Mouse (Mus musculus): ENCODE measurements around the gene Mlst8. TPM values are rescaled to one million over a fixed set of nuclear protein-coding genes. Genes with fewer than 3 reads are reported as not detected.

Gene Mlst8
- polyA plus RNA-seq (2014; fragmentation: Nextera tagmentation; extraction: Ambion mirVana) = 17.5 and 20.9 TPM in 2 replicates

DNA sequence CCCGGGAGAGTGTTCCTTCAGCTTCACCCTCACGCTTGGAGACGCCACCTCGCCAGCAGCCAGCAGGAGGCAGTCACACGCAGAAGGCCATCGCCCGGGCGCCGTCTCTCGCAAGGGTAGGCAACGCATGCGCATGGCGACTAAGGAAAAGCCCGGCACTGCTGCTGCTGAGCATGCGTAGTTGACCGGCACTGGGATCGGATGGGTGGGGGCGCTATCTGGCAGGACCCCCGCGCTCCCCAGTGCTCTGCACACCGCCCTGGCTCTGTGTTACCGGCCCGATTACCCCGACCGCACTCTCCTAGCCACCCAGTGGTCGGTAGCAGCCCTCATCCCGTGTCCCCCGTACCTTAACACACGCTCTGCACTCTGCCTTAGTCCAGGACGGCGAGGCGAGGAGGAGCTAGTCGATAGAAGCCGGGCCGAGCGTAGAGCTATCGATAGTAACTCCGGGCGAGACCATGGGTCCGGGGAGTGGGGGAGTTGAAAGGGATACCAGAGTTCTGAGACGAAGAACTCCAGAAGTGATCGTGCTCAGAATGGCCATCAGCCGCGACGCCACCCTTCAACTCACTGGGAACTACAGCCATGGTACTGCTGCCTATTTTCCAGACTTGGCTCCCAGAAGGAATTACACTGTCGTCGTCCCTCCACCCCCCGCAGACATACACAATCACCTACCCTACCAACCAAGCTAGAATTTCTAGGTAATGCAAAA, at the start of gene Mlst8:
Mlst8 (minus strand) TSS at position 416 of the 718 bp plus-strand sequence.
- Histone ChIP-seq H3K27ac (ENCODE audit: low read depth, low read length) (peak within 1 kb of the TSS; percentile 93), H3K36me3 (ENCODE audit: control insufficient read depth, insufficient read depth, low read length) (peaks cover 20% of the 10 kb centered on the region), H3K4me2 (peak within 1 kb of the TSS; percentile 72), H3K9ac (ENCODE audit: low read depth, low read length) (peak within 1 kb of the TSS; percentile 87), H3K27me3 (ENCODE audit: control insufficient read depth, insufficient read depth, low read length) (no peaks in the 10 kb centered on the region), H3K9me3 (replicated peaks; ENCODE audit: control insufficient read depth, low read length) (no peaks in the 10 kb centered on the region), H3K4me1 (ENCODE audit: control insufficient read depth, insufficient read depth, low read length) (peaks cover 9% of the 10 kb centered on the region; the same call in 1 of the 2 replicates), H3K4me3 (ENCODE audit: low read depth, low read length) (peak within 1 kb of the TSS; percentile 74)
- ATAC-seq (replicated peaks; ENCODE audit: insufficient number of reproducible peaks, low FRiP score, low TSS enrichment) = peak; percentile 90
- under 1% methylated on average over 47 of the region's 48 CpGs for whole genome bisulfite sequencing (ENCODE audit: insufficient replicate concordance)

DNA sequence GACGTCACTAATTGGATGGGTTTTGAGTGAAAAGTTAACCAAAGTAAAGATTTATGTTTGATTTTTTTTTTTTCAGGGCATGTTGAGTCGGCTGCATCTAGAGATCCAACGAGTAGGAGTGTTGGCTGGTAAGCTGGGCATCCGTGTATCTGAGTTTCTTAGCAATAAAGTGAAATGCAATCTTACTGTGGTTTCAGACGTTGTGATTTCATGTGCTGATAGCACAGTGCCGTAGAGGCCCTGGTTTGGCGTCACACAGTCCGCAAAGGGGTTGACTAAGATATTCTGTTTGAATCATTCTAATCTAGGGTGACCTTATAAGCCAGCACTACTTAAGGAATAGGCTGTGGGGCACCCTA, 49.7 kb upstream of the Mlst8 start:
- Histone ChIP-seq H3K27ac (ENCODE audit: low read depth, low read length) (peak overlapping the region; percentile 54), H3K9me3 (replicated peaks; ENCODE audit: control insufficient read depth, low read length) (no peaks in the 10 kb centered on the region), H3K9ac (ENCODE audit: low read depth, low read length) (peak overlapping the region; percentile 80), H3K4me3 (ENCODE audit: low read depth, low read length) (peak overlapping the region; percentile 95), H3K4me1 (ENCODE audit: control insufficient read depth, insufficient read depth, low read length) (peaks cover 33% of the 10 kb centered on the region), H3K4me2 (peak overlapping the region; percentile 85), H3K27me3 (ENCODE audit: control insufficient read depth, insufficient read depth, low read length) (no peaks in the 10 kb centered on the region), H3K36me3 (ENCODE audit: control insufficient read depth, insufficient read depth, low read length) (peaks cover 5% of the 10 kb centered on the region)
- 0% methylated on average over 8 of the region's 8 CpGs for WGBS (ENCODE audit: insufficient replicate concordance)
- no peak for ATAC-seq (replicated peaks; ENCODE audit: insufficient number of reproducible peaks, low FRiP score, low TSS enrichment)

DNA sequence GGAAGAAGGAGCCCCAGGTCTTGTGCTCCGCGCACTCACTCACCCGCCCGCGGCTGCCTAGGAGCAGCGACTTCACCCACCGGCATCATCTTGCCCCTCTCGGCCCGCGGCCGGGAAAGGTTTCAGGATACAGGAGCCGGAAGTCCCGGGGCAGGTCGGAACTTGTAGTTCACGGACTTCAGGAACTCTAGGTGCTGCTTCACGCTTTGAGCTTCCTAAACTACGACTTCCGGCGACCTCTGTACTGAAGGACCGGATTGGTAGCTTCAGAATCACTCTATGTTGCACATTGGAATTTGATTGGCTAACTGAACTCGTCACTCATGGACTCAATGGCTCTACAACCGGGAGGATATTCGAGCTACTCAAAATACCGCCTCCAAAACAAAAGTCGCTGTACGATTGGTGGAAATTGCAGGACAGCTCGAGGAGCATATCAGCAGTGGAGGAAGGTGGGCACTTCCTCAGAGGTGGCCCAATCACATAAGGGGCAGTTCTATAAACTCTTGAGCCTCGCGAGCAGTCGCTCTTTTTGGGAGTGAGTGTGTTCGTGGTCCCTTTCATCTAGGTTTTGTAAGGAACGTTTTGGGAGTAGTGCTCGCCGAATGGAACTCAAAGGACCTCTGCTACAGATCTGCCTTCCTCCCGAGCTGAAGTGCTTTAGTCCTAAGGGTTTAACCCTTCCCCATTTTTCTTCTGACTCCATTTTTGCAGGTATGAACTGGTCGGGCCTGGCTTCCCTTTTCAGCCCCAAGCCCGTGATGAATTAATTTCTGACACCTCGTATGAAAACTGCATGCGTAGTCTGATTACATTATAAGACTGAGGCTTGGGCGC, 49.1 kb upstream of the Mlst8 start, which contains the start of gene Traf7:
Traf7 (minus strand) TSS at position 216 of the 837 bp plus-strand sequence.
- peaks cover 5% of the 10 kb centered on the region for H3K36me3 ChIP-seq (ENCODE audit: control insufficient read depth, insufficient read depth, low read length)
- H3K9me3 ChIP-seq (replicated peaks; ENCODE audit: control insufficient read depth, low read length) = no peaks in the 10 kb centered on the region
- H3K4me3 ChIP-seq (ENCODE audit: low read depth, low read length) = peak within 1 kb of the TSS; percentile 95
- under 1% methylated on average over 40 of the region's 40 CpGs for WGBS (ENCODE audit: insufficient replicate concordance)
- peak; percentile 94 for ATAC-seq (replicated peaks; ENCODE audit: insufficient number of reproducible peaks, low FRiP score, low TSS enrichment)
- H3K27me3 ChIP-seq (ENCODE audit: control insufficient read depth, insufficient read depth, low read length) = no peaks in the 10 kb centered on the region
- H3K9ac ChIP-seq (ENCODE audit: low read depth, low read length) = peak within 1 kb of the TSS; percentile 92
- peak within 1 kb of the TSS; percentile 54 for H3K27ac ChIP-seq (ENCODE audit: low read depth, low read length)
- peak within 1 kb of the TSS; percentile 85 for H3K4me2 ChIP-seq
- peaks cover 27% of the 10 kb centered on the region for H3K4me1 ChIP-seq (ENCODE audit: control insufficient read depth, insufficient read depth, low read length)

GRCm38 (mm10) chr17:24527315-24527714, 48.4 kb upstream of the Mlst8 start:
- H3K4me2 ChIP-seq = peak overlapping the region; percentile 85
- no peaks in the 10 kb centered on the region for H3K27me3 ChIP-seq (ENCODE audit: control insufficient read depth, insufficient read depth, low read length)
- peak overlapping the region; percentile 51 for H3K27ac ChIP-seq (ENCODE audit: low read depth, low read length)
- no peak for ATAC-seq (replicated peaks; ENCODE audit: insufficient number of reproducible peaks, low FRiP score, low TSS enrichment)
- WGBS (ENCODE audit: insufficient replicate concordance) = under 1% methylated on average over 19 of the region's 19 CpGs
- H3K4me1 ChIP-seq (ENCODE audit: control insufficient read depth, insufficient read depth, low read length) = peaks cover 25% of the 10 kb centered on the region
- H3K36me3 ChIP-seq (ENCODE audit: control insufficient read depth, insufficient read depth, low read length) = peaks cover 5% of the 10 kb centered on the region
- peak overlapping the region; percentile 95 for H3K4me3 ChIP-seq (ENCODE audit: low read depth, low read length)
- H3K9ac ChIP-seq (ENCODE audit: low read depth, low read length) = peak overlapping the region; percentile 92
- no peaks in the 10 kb centered on the region for H3K9me3 ChIP-seq (replicated peaks; ENCODE audit: control insufficient read depth, low read length)

GRCm38 (mm10) chr17:24524734-24525133, 45.9 kb upstream of the Mlst8 start:
- Histone ChIP-seq H3K27me3 (ENCODE audit: control insufficient read depth, insufficient read depth, low read length) (no peaks in the 10 kb centered on the region), H3K9ac (ENCODE audit: low read depth, low read length) (no peak overlapping the region; the same call in 1 of the 2 replicates), H3K4me1 (ENCODE audit: control insufficient read depth, insufficient read depth, low read length) (peaks cover 16% of the 10 kb centered on the region), H3K9me3 (replicated peaks; ENCODE audit: control insufficient read depth, low read length) (no peaks in the 10 kb centered on the region), H3K27ac (ENCODE audit: low read depth, low read length) (no peak overlapping the region), H3K4me2 (no peak overlapping the region), H3K4me3 (ENCODE audit: low read depth, low read length) (no peak overlapping the region), H3K36me3 (ENCODE audit: control insufficient read depth, insufficient read depth, low read length) (peaks cover 7% of the 10 kb centered on the region)
- no peak for ATAC-seq (replicated peaks; ENCODE audit: insufficient number of reproducible peaks, low FRiP score, low TSS enrichment)
- WGBS (ENCODE audit: insufficient replicate concordance) = 75% methylated on average over 2 of the region's 2 CpGs

GRCm38 (mm10) chr17:24520450-24520849, 41.6 kb upstream of the Mlst8 start:
- WGBS (ENCODE audit: insufficient replicate concordance) = 83% methylated on average over 4 of the region's 4 CpGs
- 0 out of 2 replicates have a peak overlapping the region, but pooled peaks have one; percentile 22 for H3K9ac ChIP-seq (ENCODE audit: low read depth, low read length)
- no peaks in the 10 kb centered on the region for H3K9me3 ChIP-seq (replicated peaks; ENCODE audit: control insufficient read depth, low read length)
- ATAC-seq (replicated peaks; ENCODE audit: insufficient number of reproducible peaks, low FRiP score, low TSS enrichment) = no peak
- peaks cover 28% of the 10 kb centered on the region for H3K36me3 ChIP-seq (ENCODE audit: control insufficient read depth, insufficient read depth, low read length)
- no peaks in the 10 kb centered on the region; the same call in 1 of the 2 replicates for H3K4me1 ChIP-seq (ENCODE audit: control insufficient read depth, insufficient read depth, low read length)
- no peak overlapping the region for H3K4me2 ChIP-seq
- no peak overlapping the region for H3K4me3 ChIP-seq (ENCODE audit: low read depth, low read length)
- no peaks in the 10 kb centered on the region for H3K27me3 ChIP-seq (ENCODE audit: control insufficient read depth, insufficient read depth, low read length)
- no peak overlapping the region for H3K27ac ChIP-seq (ENCODE audit: low read depth, low read length)

- peak overlapping the region; percentile 4; the same call in 1 of the 2 replicates for H3K27ac ChIP-seq (ENCODE audit: low read depth, low read length)
- no peak for ATAC-seq (replicated peaks; ENCODE audit: insufficient number of reproducible peaks, low FRiP score, low TSS enrichment)
- 84% methylated on average over 24 of the region's 24 CpGs for WGBS (ENCODE audit: insufficient replicate concordance)
- no peak overlapping the region for H3K4me2 ChIP-seq
- no peaks in the 10 kb centered on the region for H3K4me1 ChIP-seq (ENCODE audit: control insufficient read depth, insufficient read depth, low read length)
- H3K9ac ChIP-seq (ENCODE audit: low read depth, low read length) = peak overlapping the region; percentile 16; the same call in 1 of the 2 replicates
- H3K4me3 ChIP-seq (ENCODE audit: low read depth, low read length) = no peak overlapping the region
- no peaks in the 10 kb centered on the region for H3K27me3 ChIP-seq (ENCODE audit: control insufficient read depth, insufficient read depth, low read length)
- peaks cover 46% of the 10 kb centered on the region for H3K36me3 ChIP-seq (ENCODE audit: control insufficient read depth, insufficient read depth, low read length)
- no peaks in the 10 kb centered on the region for H3K9me3 ChIP-seq (replicated peaks; ENCODE audit: control insufficient read depth, low read length)
These were observed 35.7 kb upstream of the Mlst8 start for GRCm38 (mm10) chr17:24514270-24515257.
